Mouse (Mus musculus) erythroblast, embryonic 14.5 days (primary cell): Measurements from ENCODE around the gene Ctrc. TPM values are rescaled to one million over a fixed set of nuclear protein-coding genes. Genes with fewer than 3 reads are reported as not detected.

Experiments used
- H3K27me3 ChIP-seq: 2 replicates; pipeline ENCODE4 v1.6.1; 2012; ENCODE audit warnings: inconsistent platforms; ENCODE audit not compliant: control insufficient read depth
- H3K36me3 ChIP-seq: 2 replicates; pipeline ENCODE4 v1.6.1; 2012; ENCODE audit warnings: mild to moderate bottlenecking, inconsistent platforms; ENCODE audit not compliant: control insufficient read depth
- H3K4me1 ChIP-seq: 2 replicates; pipeline ENCODE4 v1.6.1; 2012; ENCODE audit warnings: inconsistent platforms; ENCODE audit not compliant: control insufficient read depth
- H3K4me3 ChIP-seq: replicated peaks from 2 replicates; pipeline ENCODE3; 2012; ENCODE audit warnings: moderate library complexity, mild to moderate bottlenecking, inconsistent platforms
- H3K9me3 ChIP-seq: 2 replicates; pipeline ENCODE4 v1.6.1; 2012; ENCODE audit warnings: low read length, inconsistent platforms, mixed read lengths; ENCODE audit not compliant: control insufficient read depth
- GATA1 ChIP-seq: IDR thresholded peaks from 2 replicates; pipeline ENCODE4 v1.6.1; 2012; ENCODE audit warnings: low read length, inconsistent platforms, mixed read lengths
- TAL1 ChIP-seq: IDR thresholded peaks from 3 replicates; pipeline ENCODE4 v1.6.1; 2012; ENCODE audit warnings: low read length, inconsistent platforms, mixed read lengths
- polyA plus RNA-seq: library from polyadenylated mRNA; stranded (reverse); fragments of >175 nt; gene quantifications from 2 replicates; pipeline ENCODE4 v1.2.3, GENCODE M21; 2012

The Ctrc gene
- polyA plus RNA-seq, 1 experiment = not detected

GRCm38 (mm10) chr4:141767353-141768036 lies 78.7 kb downstream of the Ctrc start:
- H3K36me3 ChIP-seq = peaks cover 84% of the 10 kb centered on the region
- peak overlapping the region; percentile 59 for H3K4me3 ChIP-seq
- no peaks in the 10 kb centered on the region for H3K9me3 ChIP-seq
- peaks cover 84% of the 10 kb centered on the region for H3K4me1 ChIP-seq
- TF ChIP-seq TAL1 (no peak), GATA1 (no peak)
- no peaks in the 10 kb centered on the region for H3K27me3 ChIP-seq

- Histone ChIP-seq H3K36me3 (peaks cover 85% of the 10 kb centered on the region), H3K4me1 (peaks cover 85% of the 10 kb centered on the region), H3K27me3 (no peaks in the 10 kb centered on the region), H3K9me3 (no peaks in the 10 kb centered on the region), H3K4me3 (peak overlapping the region; percentile 59)
- no peak for TF ChIP-seq TAL1
- TF ChIP-seq GATA1 = no peak
Observed at GRCm38 (mm10) chr4:141766668-141767352, 79.3 kb downstream of the Ctrc start.

DNA sequence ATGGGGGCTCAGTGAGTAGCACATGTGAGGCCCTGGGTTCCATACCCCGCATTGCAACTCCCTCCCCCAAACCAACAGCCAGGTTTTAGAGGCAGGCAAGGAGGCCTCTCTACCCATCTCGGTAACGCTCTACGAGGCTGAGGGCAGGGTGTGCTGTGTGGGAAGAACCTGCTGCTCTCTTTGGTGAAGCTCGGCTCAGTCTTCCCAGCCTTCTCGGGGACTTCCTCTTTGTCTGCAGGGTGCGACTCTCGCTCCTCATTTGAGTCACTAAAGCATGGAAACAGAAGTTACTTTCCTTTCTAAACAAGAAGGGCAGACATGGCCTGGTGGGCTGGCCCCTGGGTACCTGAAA lies 79.9 kb downstream of the Ctrc start:
- Histone ChIP-seq H3K27me3 (no peaks in the 10 kb centered on the region), H3K4me1 (peaks cover 83% of the 10 kb centered on the region), H3K9me3 (no peaks in the 10 kb centered on the region), H3K4me3 (peak overlapping the region; percentile 59), H3K36me3 (peaks cover 85% of the 10 kb centered on the region)
- TF ChIP-seq GATA1 = no peak
- no peak for TF ChIP-seq TAL1

DNA sequence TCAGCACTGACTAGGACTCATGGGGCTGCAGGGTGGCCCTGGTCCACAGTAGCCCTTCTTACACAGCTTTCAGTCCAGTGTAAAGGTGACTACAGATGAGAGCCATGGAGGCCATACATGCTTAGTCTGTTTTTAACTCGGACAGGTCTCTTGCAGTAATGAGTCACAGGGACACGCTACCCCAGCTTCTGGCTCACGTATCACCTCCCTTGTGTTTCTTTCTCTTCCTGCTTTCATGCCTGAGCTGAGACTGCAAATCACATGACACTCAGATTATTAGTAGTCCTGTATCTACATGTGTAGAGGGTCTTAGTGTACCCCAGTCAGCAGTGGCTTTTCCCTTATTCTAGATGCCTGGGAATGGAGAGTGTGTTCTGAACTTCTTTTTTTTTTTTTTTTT lies 81.2 kb downstream of the Ctrc start:
- no peak for TF ChIP-seq GATA1
- Histone ChIP-seq H3K27me3 (no peaks in the 10 kb centered on the region), H3K36me3 (peaks cover 83% of the 10 kb centered on the region)

More for the DNA sequence above, 81.2 kb downstream of the Ctrc start:
- H3K4me1 ChIP-seq = peaks cover 81% of the 10 kb centered on the region
- no peaks in the 10 kb centered on the region for H3K9me3 ChIP-seq
- H3K4me3 ChIP-seq = no peak overlapping the region

Other genes with a start within 250 kb of the Ctrc start
- gene Fblim1, start 240.3 kb downstream of the Ctrc start, polyA plus RNA-seq = 0.02 TPM in 2 replicates
- gene Tmem82, start 227.7 kb downstream of the Ctrc start, polyA plus RNA-seq = 0.03 TPM in 1 of 2 replicates, not detected in the other
- gene Slc25a34, start 222.5 kb downstream of the Ctrc start, polyA plus RNA-seq = not detected in 2 replicates
- gene Plekhm2, start 181.5 kb downstream of the Ctrc start, polyA plus RNA-seq = 1.1 and 1.4 TPM in 2 replicates
- 0.11 TPM in 1 of 2 replicates, not detected in the other for gene Rsc1a1, start 160.8 kb downstream of the Ctrc start, polyA plus RNA-seq
- gene Ddi2, start 122.9 kb downstream of the Ctrc start, polyA plus RNA-seq = 0.58 and 0.85 TPM in 2 replicates
- gene Agmat, start 99.7 kb downstream of the Ctrc start, polyA plus RNA-seq = 0.11 and 0.19 TPM in 2 replicates
- 0.14 and 0.15 TPM in 2 replicates for gene Dnajc16, start 55.4 kb downstream of the Ctrc start, polyA plus RNA-seq
- 1.2 and 2.3 TPM in 2 replicates for gene Casp9, start 52.7 kb downstream of the Ctrc start, polyA plus RNA-seq
- gene Cela2a, start 20.2 kb downstream of the Ctrc start, polyA plus RNA-seq = not detected in 2 replicates
- gene Efhd2, start 28.6 kb upstream of the Ctrc start, polyA plus RNA-seq = 3.7 and 4.2 TPM in 2 replicates
- gene Fhad1, start 168.7 kb upstream of the Ctrc start, polyA plus RNA-seq = not detected in 2 replicates
- gene Tmem51, start 237.9 kb upstream of the Ctrc start, polyA plus RNA-seq = 0.09 and 0.15 TPM in 2 replicates